Mouse (Mus musculus): ENCODE measurements around the gene Psmb3.

DNA sequence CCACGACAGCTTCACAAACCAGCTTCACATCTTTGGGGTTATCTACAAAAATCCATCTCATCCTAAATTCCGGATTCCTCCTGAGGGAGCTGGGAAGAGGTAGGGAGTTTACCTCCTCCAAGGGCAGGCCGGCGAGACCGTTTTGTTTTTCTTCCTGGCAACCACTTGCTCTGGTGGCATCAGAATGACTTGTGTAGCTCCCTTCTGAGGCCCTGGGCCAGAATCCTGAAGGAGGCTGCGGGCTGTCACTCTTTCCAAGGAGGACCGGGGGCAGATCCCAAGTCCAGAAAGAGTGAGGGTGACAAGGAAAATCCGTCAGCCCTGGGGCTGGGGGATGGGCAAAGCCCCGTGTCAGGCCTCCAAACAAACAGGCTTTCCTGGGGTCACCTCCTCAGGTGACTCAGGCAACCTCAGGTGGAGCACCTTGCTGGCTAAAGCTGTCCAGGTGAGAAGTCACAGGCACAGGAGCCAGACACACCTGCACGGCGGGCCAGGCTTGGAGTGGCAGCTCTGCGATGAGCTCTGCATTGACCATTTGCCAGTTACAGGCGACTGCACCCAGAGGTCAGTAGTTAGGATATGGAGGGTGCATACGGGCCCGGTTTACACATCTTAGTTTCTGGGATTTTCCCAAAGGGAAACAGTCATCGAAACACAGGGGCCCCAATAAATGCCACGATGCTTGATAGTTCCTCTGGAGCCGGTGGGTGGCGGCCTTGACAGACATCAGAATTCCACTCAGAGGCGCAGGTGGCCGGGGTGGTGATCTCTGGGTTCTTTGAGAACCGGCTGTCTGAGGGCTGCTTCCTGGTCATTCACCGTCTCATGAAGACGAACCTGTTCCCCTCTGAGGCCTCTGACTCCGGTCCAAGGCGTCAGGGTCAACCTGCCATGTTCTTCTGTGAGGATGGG is 14.4 kb downstream of the Psmb3 start:
- TF ChIP-seq CTCF (conservative IDR thresholded peaks at IDR 0.05; ENCODE audit: low read length) (no peak), NANOG (IDR thresholded peaks at IDR 0.05; ENCODE audit: borderline replicate concordance, low read length) (no peak), POU5F1 (IDR thresholded peaks at IDR 0.05; ENCODE audit: borderline replicate concordance, low read length) (no peak)
